Mouse (Mus musculus) forebrain, embryonic 14.5 days (tissue): ENCODE measurements around the gene Usp45. TPM values are rescaled to one million over a fixed set of nuclear protein-coding genes. Genes with fewer than 3 reads are reported as not detected.

Experiments
- ATAC-seq: fragments of 200-750 bp; cut with Nextera tagmentation; 2 replicates; pipeline ENCODE4 v1.8.0; 2017; ENCODE audit warnings: mild to moderate bottlenecking, moderate library complexity
- DNase-seq: peaks from one replicate; pipeline ENCODE4 v3.0.0-alpha.2; 2015; ENCODE audit warnings: low spot score
- H3K27ac ChIP-seq: fragments of 300-500 bp; sonication (generic); 2 replicates; pipeline ENCODE4 v1.5.1; 2014; ENCODE audit warnings: low read depth, mild to moderate bottlenecking, control low read depth, low read length, moderate library complexity
- H3K27me3 ChIP-seq: fragments of 300-500 bp; sonication (generic); replicated peaks from 2 replicates; pipeline ENCODE4 v1.6.1; 2014; ENCODE audit warnings: low read length, control low read depth, mixed read lengths; ENCODE audit not compliant: control insufficient read depth, insufficient read depth
- H3K36me3 ChIP-seq: fragments of 300-500 bp; sonication (generic); 2 replicates; pipeline ENCODE4 v1.6.1; 2014; ENCODE audit warnings: low read length, control low read depth; ENCODE audit not compliant: control insufficient read depth, insufficient read depth
- H3K4me1 ChIP-seq: fragments of 300-500 bp; sonication (generic); 2 replicates; pipeline ENCODE4 v1.6.1; 2014; ENCODE audit warnings: antibody characterized with exemption, low read length, control low read depth; ENCODE audit not compliant: control insufficient read depth, insufficient read depth
- H3K4me2 ChIP-seq: fragments of 300-500 bp; sonication (generic); 2 replicates; pipeline ENCODE4 v1.6.1; 2014; ENCODE audit warnings: mild to moderate bottlenecking, control low read depth, low read length
- H3K4me3 ChIP-seq: fragments of 300-500 bp; sonication (generic); 2 replicates; pipeline ENCODE4 v1.5.1; 2014; ENCODE audit warnings: low read depth, low read length, control low read depth
- H3K9ac ChIP-seq: fragments of 300-500 bp; sonication (generic); 2 replicates; pipeline ENCODE4 v1.6.1; 2014; ENCODE audit warnings: mild to moderate bottlenecking, low read length, control low read depth, moderate library complexity
- H3K9me3 ChIP-seq: fragments of 300-500 bp; sonication (generic); replicated peaks from 2 replicates; pipeline ENCODE4 v1.6.1; 2016; ENCODE audit warnings: low read length, control low read depth, mixed read lengths; ENCODE audit not compliant: control insufficient read depth
- WGBS: fragments of 180-500 bp; shearing (Covaris S2); extraction: QIAGEN DNeasy Blood & Tissue Kit; methylation state at CpG from one replicate; pipeline ENCODE4 v1.1.7; 2014; 5-methylcytosine and 5-hydroxymethylcytosine counted together
- polyA plus RNA-seq: library from polyadenylated mRNA; unstranded; fragments of >200 nt; fragmentation: Nextera tagmentation; extraction: Ambion mirVana; gene quantifications from 2 replicates; pipeline ENCODE4 v1.2.1, GENCODE M21; 2014

Usp45 gene
- polyA plus RNA-seq, 1 experiment from 2014 or later: 8.7 TPM

- peak; percentile 94 for ATAC-seq
- Histone ChIP-seq H3K4me1 (no peaks in the 10 kb centered on the region), H3K9ac (peak within 1 kb of the TSS; percentile 77), H3K4me2 (peak within 1 kb of the TSS; percentile 48), H3K4me3 (peak within 1 kb of the TSS; percentile 62), H3K27me3 (no peaks in the 10 kb centered on the region), H3K36me3 (peaks cover 18% of the 10 kb centered on the region), H3K9me3 (no peaks in the 10 kb centered on the region), H3K27ac (peak within 1 kb of the TSS; percentile 84)
- under 1% methylated on average over 48 of the region's 51 CpGs for WGBS
- peak; percentile 85 for DNase-seq
Measured at GRCm38 (mm10) chr4:21879565-21880220, 112.7 kb downstream of the Usp45 start, which contains the start of gene Coq3. Gene Coq3, plus strand, starts transcription at chr4:21879673.

- H3K4me3 ChIP-seq: no peak overlapping the region
- ATAC-seq (no peak), DNase-seq (no peak)
- H3K9me3 ChIP-seq: no peaks in the 10 kb centered on the region
- H3K27me3 ChIP-seq: no peaks in the 10 kb centered on the region
- H3K36me3 ChIP-seq: no peaks in the 10 kb centered on the region
- H3K4me1 ChIP-seq: no peaks in the 10 kb centered on the region
- no peak overlapping the region for H3K9ac ChIP-seq
- no peak overlapping the region for H3K4me2 ChIP-seq
- H3K27ac ChIP-seq: no peak overlapping the region
- 93% methylated on average over 6 of the region's 6 CpGs for WGBS
Measured at GRCm38 (mm10) chr4:21882806-21883205, 115.8 kb downstream of the Usp45 start.

- Histone ChIP-seq H3K27ac (no peak overlapping the region), H3K9ac (no peak overlapping the region), H3K4me2 (no peak overlapping the region), H3K9me3 (no peaks in the 10 kb centered on the region), H3K4me1 (no peaks in the 10 kb centered on the region), H3K4me3 (no peak overlapping the region), H3K36me3 (no peaks in the 10 kb centered on the region), H3K27me3 (no peaks in the 10 kb centered on the region)
- ATAC-seq: no peak
- WGBS: 83% methylated on average over 8 of the region's 8 CpGs
- no peak for DNase-seq
Measured at GRCm38 (mm10) chr4:21885831-21886230, 118.9 kb downstream of the Usp45 start.

Other genes starting within 250 kb of the Usp45 start
- 0.22 and 0.44 TPM in 2 replicates for gene Prdm13, start 81.2 kb upstream of the Usp45 start, polyA plus RNA-seq
- gene Ccnc, start 39.5 kb upstream of the Usp45 start, polyA plus RNA-seq: 74.5 and 79.6 TPM in 2 replicates
- gene Tstd3, start 56 bp downstream of the Usp45 start, polyA plus RNA-seq: 16.5 and 17.1 TPM in 2 replicates
- gene Pnisr, start 80.4 kb downstream of the Usp45 start, polyA plus RNA-seq: 123 and 157 TPM in 2 replicates
- gene Coq3, start 112.5 kb downstream of the Usp45 start, polyA plus RNA-seq: 18.0 and 18.6 TPM in 2 replicates
- 16.2 and 16.4 TPM in 2 replicates for gene Faxc, start 164.2 kb downstream of the Usp45 start, polyA plus RNA-seq